Mouse (Mus musculus) erythroblast, embryonic 14.5 days (primary cell): ENCODE measurements around the gene Cyth4.

Source experiments
- GATA1 ChIP-seq: IDR thresholded peaks from 2 replicates; pipeline ENCODE4 v1.6.1; 2012; ENCODE audit warnings: low read length, inconsistent platforms, mixed read lengths
- TAL1 ChIP-seq: IDR thresholded peaks from 3 replicates; pipeline ENCODE4 v1.6.1; 2012; ENCODE audit warnings: low read length, inconsistent platforms, mixed read lengths

DNA sequence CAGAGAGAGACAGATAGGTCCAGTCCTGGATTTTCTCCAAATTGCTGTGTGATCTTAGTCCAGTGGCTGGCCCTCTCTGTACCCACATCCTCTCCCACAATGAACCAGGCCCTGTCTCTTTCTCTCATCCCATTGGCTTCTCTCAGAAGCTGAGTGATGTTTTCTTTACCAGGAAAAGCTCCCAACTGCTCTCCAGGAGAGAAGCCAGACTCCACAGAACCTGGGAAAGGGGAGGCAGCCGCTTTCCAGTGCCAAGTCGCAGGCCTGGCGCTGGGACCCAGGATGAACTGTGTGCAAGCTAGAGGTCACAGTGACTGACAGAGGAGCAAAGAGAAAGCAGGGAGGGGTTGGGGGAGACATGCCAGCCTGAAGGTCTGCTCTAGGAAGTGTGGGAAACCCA, 28.1 kb downstream of the Cyth4 start:
- no peak for TF ChIP-seq GATA1
- no peak for TF ChIP-seq TAL1
